Mouse (Mus musculus) spleen, postnatal 0 days (tissue): ENCODE results near the gene Wasl. TPM values are rescaled to one million over a fixed set of nuclear protein-coding genes. Genes with fewer than 3 reads are reported as not detected.

Experiments
- polyA plus RNA-seq: library from polyadenylated mRNA; unstranded; fragments of >200 nt; fragmentation: Nextera tagmentation; extraction: Ambion mirVana; gene quantifications from 2 replicates; pipeline ENCODE4 v1.2.1, GENCODE M21; 2015

Wasl gene
- polyA plus RNA-seq: 33.9 and 34.0 TPM in 2 replicates

GRCm38 (mm10) chr6:24664867-24665458 is at the start of gene Wasl:
Gene Wasl, minus strand, starts transcription at chr6:24665009.

GRCm38 (mm10) chr6:24597500-24597899 is 67.3 kb downstream of the Wasl start, which contains the start of gene Lmod2:
Gene Lmod2, plus strand, starts transcription at chr6:24597762.

Other genes starting within 250 kb of the Wasl start
- gene Iqub, start 149.9 kb downstream of the Wasl start, polyA plus RNA-seq: 0.10 TPM in 1 of 2 replicates, not detected in the other
- gene Ndufa5, start 137.0 kb downstream of the Wasl start, polyA plus RNA-seq: 250 and 273 TPM in 2 replicates
- not detected in 2 replicates for gene Asb15, start 136.9 kb downstream of the Wasl start, polyA plus RNA-seq
- not detected in 2 replicates for gene Lmod2, start 67.2 kb downstream of the Wasl start, polyA plus RNA-seq
- not detected in 2 replicates for gene Hyal6, start 68.2 kb upstream of the Wasl start, polyA plus RNA-seq
- 0.04 TPM in 1 of 2 replicates, not detected in the other for gene Hyal4, start 83.3 kb upstream of the Wasl start, polyA plus RNA-seq
- not detected in 2 replicates for gene Spam1, start 126.2 kb upstream of the Wasl start, polyA plus RNA-seq
- gene Hyal5, start 193.0 kb upstream of the Wasl start, polyA plus RNA-seq: 0.16 TPM in 1 of 2 replicates, not detected in the other